ENCODE assay signal across 10 mouse cellular contexts in genomic region chr15:37053085-37053762, GRCm38 (mm10). TPM values are rescaled to one million over a fixed set of nuclear protein-coding genes. Genes with fewer than 3 reads are reported as not detected.
DNase-seq lines count a peak whose midpoint lies in the region; ATAC-seq lines count a peak whose summit lies in the region.
"Had no signal": no experiment of that assay in that cellular context is flagged by ENCODE, and none has a peak within 500 bp of the region (broad histone marks: within the 10 kb centered on the region; RNA-seq: fewer than 3 reads in every experiment).

No protein-coding gene starts in this region.

- no peak overlapping the region for H3K4me3 ChIP-seq in heart, embryonic 10.5 days
- no peak overlapping the region for H3K4me3 ChIP-seq in hindbrain, embryonic 10.5 days
- no peak overlapping the region for H3K4me3 ChIP-seq in limb, embryonic 11.5 days (ENCODE audit: low read depth, low read length)
- H3K4me3 ChIP-seq: heart, embryonic 12.5 days had no signal

- ATAC-seq in limb, embryonic 11.5 days (ENCODE audit: insufficient number of reproducible peaks, low FRiP score, low TSS enrichment, low read depth), result peak; percentile 96
- ATAC-seq in cerebellum, adult (ENCODE audit: insufficient number of reproducible peaks, low FRiP score, low TSS enrichment), result no peak
- ATAC-seq: liver, postnatal 0 days had no signal

- no peak overlapping the region for H3K9ac ChIP-seq in limb, embryonic 11.5 days (ENCODE audit: low read length)
- H3K9ac ChIP-seq: heart, embryonic 12.5 days; liver, postnatal 0 days had no signal

- no peaks in the 10 kb centered on the region for H3K36me3 ChIP-seq in heart, embryonic 10.5 days
- H3K36me3 ChIP-seq in hindbrain, embryonic 10.5 days, result no peaks in the 10 kb centered on the region
- no peaks in the 10 kb centered on the region for H3K36me3 ChIP-seq in limb, embryonic 11.5 days (ENCODE audit: control insufficient read depth, insufficient read depth, low read length)
- H3K36me3 ChIP-seq: heart, embryonic 12.5 days had no signal

- WGBS in heart, embryonic 10.5 days, result 77% methylated on average over 8 of the region's 8 CpGs
- 61% methylated on average over 8 of the region's 8 CpGs for WGBS in hindbrain, embryonic 10.5 days
- 12% methylated on average over 8 of the region's 8 CpGs for WGBS in limb, embryonic 11.5 days

- DNase-seq in heart, embryonic 10.5 days (ENCODE audit: low spot score), result peak; percentile 62
- no peak for DNase-seq in heart, postnatal 4 days
- DNase-seq in hindbrain, embryonic 10.5 days (ENCODE audit: low spot score), result peak; percentile 59
- DNase-seq in limb, embryonic 11.5 days (ENCODE audit: low spot score), result peak; percentile 83
- DNase-seq in right cerebral cortex, postnatal 10 days (ENCODE audit: low spot score in 2 of 2), result peak; percentile 77 to 92
- DNase-seq in heart, adult 8-10 months (ENCODE audit: low spot score), result no peak
- no peak for DNase-seq in adrenal gland, adult 2 months
- DNase-seq: liver, postnatal 0 days had no signal

- H3K9me3 ChIP-seq in heart, embryonic 10.5 days, result peaks cover 6% of the 10 kb centered on the region; the same call in 1 of the 2 replicates
- peaks cover 2% of the 10 kb centered on the region; the same call in 1 of the 2 replicates for H3K9me3 ChIP-seq in hindbrain, embryonic 10.5 days
- H3K9me3 ChIP-seq in limb, embryonic 11.5 days (ENCODE audit: control insufficient read depth, low read length), result no peaks in the 10 kb centered on the region

- H3K27ac ChIP-seq in heart, embryonic 10.5 days, result no peak overlapping the region
- H3K27ac ChIP-seq in hindbrain, embryonic 10.5 days, result peak overlapping the region; percentile 67; the same call in 1 of the 2 replicates
- peak overlapping the region; percentile 84 for H3K27ac ChIP-seq in limb, embryonic 11.5 days (replicated peaks; ENCODE audit: low read depth, low read length)

- no peaks in the 10 kb centered on the region for H3K27me3 ChIP-seq in heart, embryonic 10.5 days (ENCODE audit: insufficient read depth, poor library complexity, severe bottlenecking)
- no peaks in the 10 kb centered on the region for H3K27me3 ChIP-seq in hindbrain, embryonic 10.5 days (ENCODE audit: insufficient read depth, poor library complexity, severe bottlenecking)
- H3K27me3 ChIP-seq in limb, embryonic 11.5 days (ENCODE audit: control insufficient read depth, insufficient read depth, low read length), result no peaks in the 10 kb centered on the region
- H3K27me3 ChIP-seq: heart, embryonic 12.5 days had no signal

- H3K4me1 ChIP-seq in heart, embryonic 10.5 days, result 0 out of 2 replicates have a peak, but pooled peaks cover 3% of the 10 kb centered on the region
- H3K4me1 ChIP-seq in hindbrain, embryonic 10.5 days (replicated peaks), result peaks cover 14% of the 10 kb centered on the region
- H3K4me1 ChIP-seq in limb, embryonic 11.5 days (ENCODE audit: control insufficient read depth, insufficient read depth, low read length), result peaks cover 7% of the 10 kb centered on the region
- H3K4me1 ChIP-seq: heart, embryonic 12.5 days had no signal

- H3K4me2 ChIP-seq in limb, embryonic 11.5 days (ENCODE audit: low read depth, severe bottlenecking), result peak overlapping the region; percentile 29; the same call in 1 of the 2 replicates
- H3K4me2 ChIP-seq: heart, embryonic 12.5 days had no signal

RNA-seq across cellular contexts. Expression of gene Zfp706, which starts 45.7 kb away (rescaled TPM):
- polyA plus RNA-seq in heart, embryonic 10.5 days (2016; fragmentation: Nextera tagmentation; extraction: Ambion mirVana), result 456 and 495 TPM in 2 replicates
- total RNA-seq in heart, postnatal 4 days (2021), result 100 to 1,000 TPM; 234 to 247 TPM
- polyA plus RNA-seq in hindbrain, embryonic 10.5 days (2016; fragmentation: Nextera tagmentation; extraction: Ambion mirVana), result 459 and 460 TPM in 2 replicates
- polyA plus RNA-seq in limb, embryonic 11.5 days (2014; fragmentation: Nextera tagmentation; extraction: Ambion mirVana), result 420 and 444 TPM in 2 replicates
- 100 to 1,000 TPM; 214 to 231 (median 227) TPM for total RNA-seq in heart, adult 8-10 months (2022)
- 100 to 1,000 TPM; 216 to 247 TPM for total RNA-seq in adrenal gland, adult 2 months (2021)
- 26.2 and 46.3 TPM in 2 replicates for polyA plus RNA-seq in adrenal gland, adult 2 months (2012; rRNA removed)

Comparison
In these comparisons a context has a peak if more than half of its experiments do, and no peak if none do; other contexts are left out.
1. DNase-seq: peak in heart, embryonic 10.5 days (single experiment), hindbrain, embryonic 10.5 days (single experiment), limb, embryonic 11.5 days (single experiment) and right cerebral cortex, postnatal 10 days (2 of 2); none in heart, postnatal 4 days (single experiment), heart, adult 8-10 months (single experiment) and adrenal gland, adult 2 months (single experiment).